Mouse (Mus musculus): ENCODE results near the gene Olfr1208. TPM values are rescaled to one million over a fixed set of nuclear protein-coding genes. Genes with fewer than 3 reads are reported as not detected.

The Olfr1208 gene
- not detected in 2 replicates for polyA plus RNA-seq (2015; fragmentation: Nextera tagmentation; extraction: Ambion mirVana)

DNA sequence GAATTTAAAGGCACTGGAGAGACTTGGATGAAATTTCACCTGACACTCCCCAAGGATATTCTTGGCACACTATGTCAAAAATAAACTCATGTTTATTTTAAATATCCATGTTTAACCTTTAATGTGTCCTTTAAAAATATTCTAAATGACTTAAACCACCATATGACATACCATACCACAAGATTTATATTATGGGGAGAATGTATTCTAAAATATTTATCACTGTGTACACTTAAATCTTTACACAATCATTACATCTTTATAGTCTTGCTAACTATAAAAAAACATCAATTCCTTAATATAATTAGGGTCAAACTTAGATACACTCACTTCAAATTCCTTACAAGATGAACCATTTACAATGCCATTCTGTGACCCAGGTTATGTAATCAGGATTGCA, at the start of gene Olfr1208:
TSS of gene Olfr1208 (minus strand) at position 101 of the 400 bp plus-strand sequence.
- Histone ChIP-seq H3K36me3 (ENCODE audit: control insufficient read depth, insufficient read depth, low read length) (no peaks in the 10 kb centered on the region), H3K4me2 (ENCODE audit: low read length) (no peak within 1 kb of the TSS), H3K27ac (ENCODE audit: low read length) (no peak within 1 kb of the TSS), H3K4me1 (ENCODE audit: control insufficient read depth, insufficient read depth, low read length) (no peaks in the 10 kb centered on the region), H3K27me3 (ENCODE audit: control insufficient read depth, insufficient read depth, low read depth, low read length) (no peaks in the 10 kb centered on the region), H3K9ac (ENCODE audit: low read depth, low read length) (no peak within 1 kb of the TSS), H3K9me3 (replicated peaks; ENCODE audit: control insufficient read depth, low read length, poor library complexity, severe bottlenecking) (no peaks in the 10 kb centered on the region), H3K4me3 (ENCODE audit: low read depth, low read length) (no peak within 1 kb of the TSS)
- ATAC-seq, result no peak

DNA sequence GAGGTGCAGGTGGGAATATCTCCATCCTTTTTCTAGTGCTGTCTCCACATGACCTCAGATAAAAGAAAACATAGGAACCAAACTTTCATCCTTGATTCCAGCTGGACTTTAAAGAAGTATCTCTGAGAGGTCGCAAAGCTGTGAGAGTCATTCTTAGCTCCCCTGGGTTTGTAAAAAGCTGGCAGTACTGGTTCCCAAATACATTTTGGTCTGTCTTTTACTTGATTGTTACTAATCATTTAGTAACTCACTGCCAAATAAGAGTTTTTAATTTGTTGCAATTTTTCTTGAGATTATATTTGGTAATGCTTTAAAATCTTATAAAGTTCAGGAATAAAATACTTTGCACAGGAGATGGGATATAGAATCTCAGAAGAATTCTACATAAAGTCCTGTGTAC, 35.9 kb upstream of the Olfr1208 start, which contains the start of gene Olfr1211:
TSS of gene Olfr1211 (minus strand) at position 101 of the 400 bp plus-strand sequence.
- no peaks in the 10 kb centered on the region for H3K9me3 ChIP-seq (replicated peaks; ENCODE audit: control insufficient read depth, low read length, poor library complexity, severe bottlenecking)
- H3K4me1 ChIP-seq (ENCODE audit: control insufficient read depth, insufficient read depth, low read length), result no peaks in the 10 kb centered on the region
- no peaks in the 10 kb centered on the region for H3K27me3 ChIP-seq (ENCODE audit: control insufficient read depth, insufficient read depth, low read depth, low read length)
- ATAC-seq, result no peak
- no peak within 1 kb of the TSS for H3K9ac ChIP-seq (ENCODE audit: low read depth, low read length)
- H3K4me2 ChIP-seq (ENCODE audit: low read length), result no peak within 1 kb of the TSS
- no peak within 1 kb of the TSS for H3K4me3 ChIP-seq (ENCODE audit: low read depth, low read length)
- H3K36me3 ChIP-seq (ENCODE audit: control insufficient read depth, insufficient read depth, low read length), result no peaks in the 10 kb centered on the region
- 86% methylated on average over 1 of the region's 1 CpGs for WGBS
- H3K27ac ChIP-seq (ENCODE audit: low read length), result no peak within 1 kb of the TSS

DNA sequence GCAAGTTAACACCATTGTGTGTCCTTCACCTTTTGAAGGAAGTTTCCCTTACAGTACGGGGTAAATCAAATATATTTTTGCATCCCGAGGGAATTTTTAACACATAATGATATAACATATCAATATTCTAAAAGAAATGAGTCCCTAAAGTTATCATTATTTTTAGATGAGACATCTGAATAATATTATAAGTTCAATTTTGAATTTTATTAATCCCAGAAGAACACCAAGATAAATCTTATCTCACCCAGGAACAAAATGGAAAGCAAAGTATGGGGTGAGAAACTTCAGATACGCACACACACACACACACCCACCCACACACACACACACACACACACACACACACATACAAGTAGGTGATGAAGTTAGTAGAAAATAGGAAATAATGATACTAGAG, 12.9 kb upstream of the Olfr1208 start, which contains the start of gene Olfr1209:
TSS of gene Olfr1209 (minus strand) at position 101 of the 400 bp plus-strand sequence.
- H3K4me1 ChIP-seq (ENCODE audit: control insufficient read depth, insufficient read depth, low read length), result no peaks in the 10 kb centered on the region
- 87% methylated on average over 3 of the region's 3 CpGs for WGBS
- H3K9me3 ChIP-seq (replicated peaks; ENCODE audit: control insufficient read depth, low read length, poor library complexity, severe bottlenecking), result no peaks in the 10 kb centered on the region
- no peak within 1 kb of the TSS for H3K4me3 ChIP-seq (ENCODE audit: low read depth, low read length)
- H3K9ac ChIP-seq (ENCODE audit: low read depth, low read length), result no peak within 1 kb of the TSS
- H3K27me3 ChIP-seq (ENCODE audit: control insufficient read depth, insufficient read depth, low read depth, low read length), result no peaks in the 10 kb centered on the region
- no peaks in the 10 kb centered on the region for H3K36me3 ChIP-seq (ENCODE audit: control insufficient read depth, insufficient read depth, low read length)
- H3K27ac ChIP-seq (ENCODE audit: low read length), result no peak within 1 kb of the TSS
- H3K4me2 ChIP-seq (ENCODE audit: low read length), result no peak within 1 kb of the TSS
- ATAC-seq, result no peak

DNA sequence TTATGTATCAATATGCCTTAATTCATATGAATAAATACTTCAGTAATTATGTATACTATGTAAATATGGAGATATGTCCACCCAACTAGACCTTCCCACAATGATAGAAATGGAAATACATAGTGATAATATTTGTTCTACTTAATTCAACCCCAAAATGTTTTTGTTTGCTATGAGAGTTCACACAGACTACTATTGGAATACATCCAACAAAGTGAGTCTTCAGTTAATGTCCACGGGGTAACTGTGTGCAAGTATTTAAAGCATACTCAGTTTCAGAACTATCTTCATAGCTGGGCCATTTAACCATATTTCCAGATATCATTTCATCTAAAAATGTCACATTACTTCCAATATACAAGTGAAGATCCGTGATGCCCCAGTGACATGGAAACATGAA, 39.2 kb downstream of the Olfr1208 start, which contains the start of gene Olfr1206:
TSS of gene Olfr1206 (plus strand) at position 301 of the 400 bp plus-strand sequence.
- H3K36me3 ChIP-seq (ENCODE audit: control insufficient read depth, insufficient read depth, low read length), result no peaks in the 10 kb centered on the region
- ATAC-seq, result no peak
- no peaks in the 10 kb centered on the region for H3K4me1 ChIP-seq (ENCODE audit: control insufficient read depth, insufficient read depth, low read length)
- no peak within 1 kb of the TSS for H3K4me3 ChIP-seq (ENCODE audit: low read depth, low read length)
- no peak within 1 kb of the TSS for H3K27ac ChIP-seq (ENCODE audit: low read length)
- H3K4me2 ChIP-seq (ENCODE audit: low read length), result no peak within 1 kb of the TSS
- H3K27me3 ChIP-seq (ENCODE audit: control insufficient read depth, insufficient read depth, low read depth, low read length), result no peaks in the 10 kb centered on the region
- WGBS, result 90% methylated on average over 2 of the region's 2 CpGs
- H3K9ac ChIP-seq (ENCODE audit: low read depth, low read length), result no peak within 1 kb of the TSS
- H3K9me3 ChIP-seq (replicated peaks; ENCODE audit: control insufficient read depth, low read length, poor library complexity, severe bottlenecking), result no peaks in the 10 kb centered on the region

DNA sequence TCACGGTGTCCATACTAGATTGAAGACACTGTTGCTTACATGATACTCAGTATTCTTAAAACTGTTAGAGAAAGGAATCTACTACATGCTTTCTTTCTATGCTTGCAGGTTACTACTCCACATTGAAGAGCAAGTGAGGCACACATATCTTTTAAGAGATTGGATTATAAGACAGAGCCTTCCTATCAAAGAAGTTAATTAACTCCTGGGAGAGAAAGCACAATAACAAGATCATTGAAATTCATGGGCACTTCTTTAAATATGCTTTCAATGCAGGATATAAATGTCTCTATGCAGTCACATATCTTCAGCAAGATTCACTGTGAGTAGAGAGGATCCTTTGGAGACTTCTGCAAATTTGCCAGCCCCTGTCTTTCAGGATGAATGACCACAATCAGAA, 53.1 kb downstream of the Olfr1208 start, which contains the start of gene Olfr1204:
TSS of gene Olfr1204 (plus strand) at position 301 of the 400 bp plus-strand sequence.
- Histone ChIP-seq H3K27me3 (ENCODE audit: control insufficient read depth, insufficient read depth, low read depth, low read length) (no peaks in the 10 kb centered on the region), H3K27ac (ENCODE audit: low read length) (no peak within 1 kb of the TSS), H3K4me1 (ENCODE audit: control insufficient read depth, insufficient read depth, low read length) (no peaks in the 10 kb centered on the region), H3K4me3 (ENCODE audit: low read depth, low read length) (no peak within 1 kb of the TSS), H3K9me3 (replicated peaks; ENCODE audit: control insufficient read depth, low read length, poor library complexity, severe bottlenecking) (no peaks in the 10 kb centered on the region), H3K9ac (ENCODE audit: low read depth, low read length) (no peak within 1 kb of the TSS), H3K4me2 (ENCODE audit: low read length) (no peak within 1 kb of the TSS), H3K36me3 (ENCODE audit: control insufficient read depth, insufficient read depth, low read length) (no peaks in the 10 kb centered on the region)
- WGBS, result 91% methylated on average over 1 of the region's 1 CpGs
- ATAC-seq, result no peak

Other genes starting within 250 kb of the Olfr1208 start
- not detected in 2 replicates for gene Olfr1193, start 226.7 kb downstream of the Olfr1208 start, polyA plus RNA-seq (2015; fragmentation: Nextera tagmentation; extraction: Ambion mirVana)
- not detected in 2 replicates for gene Olfr1195, start 213.1 kb downstream of the Olfr1208 start, polyA plus RNA-seq (2015; fragmentation: Nextera tagmentation; extraction: Ambion mirVana)
- gene Olfr1196, start 197.7 kb downstream of the Olfr1208 start, polyA plus RNA-seq (2015; fragmentation: Nextera tagmentation; extraction: Ambion mirVana), result not detected in 2 replicates
- gene Olfr1197, start 169.9 kb downstream of the Olfr1208 start, polyA plus RNA-seq (2015; fragmentation: Nextera tagmentation; extraction: Ambion mirVana), result not detected in 2 replicates
- not detected in 2 replicates for gene Olfr1198, start 150.9 kb downstream of the Olfr1208 start, polyA plus RNA-seq (2015; fragmentation: Nextera tagmentation; extraction: Ambion mirVana)
- not detected in 2 replicates for gene Olfr1199, start 141.8 kb downstream of the Olfr1208 start, polyA plus RNA-seq (2015; fragmentation: Nextera tagmentation; extraction: Ambion mirVana)
- gene Olfr1200, start 131.8 kb downstream of the Olfr1208 start, polyA plus RNA-seq (2015; fragmentation: Nextera tagmentation; extraction: Ambion mirVana), result not detected in 2 replicates
- not detected in 2 replicates for gene Olfr1201, start 109.3 kb downstream of the Olfr1208 start, polyA plus RNA-seq (2015; fragmentation: Nextera tagmentation; extraction: Ambion mirVana)
- not detected in 2 replicates for gene Olfr1202, start 87.8 kb downstream of the Olfr1208 start, polyA plus RNA-seq (2015; fragmentation: Nextera tagmentation; extraction: Ambion mirVana)
- not detected in 2 replicates for gene Olfr1205, start 72.6 kb downstream of the Olfr1208 start, polyA plus RNA-seq (2015; fragmentation: Nextera tagmentation; extraction: Ambion mirVana)
- not detected in 2 replicates for gene Olfr1204, start 53.0 kb downstream of the Olfr1208 start, polyA plus RNA-seq (2015; fragmentation: Nextera tagmentation; extraction: Ambion mirVana)
- not detected in 2 replicates for gene Olfr1206, start 39.1 kb downstream of the Olfr1208 start, polyA plus RNA-seq (2015; fragmentation: Nextera tagmentation; extraction: Ambion mirVana)
- not detected in 2 replicates for gene Olfr1209, start 12.8 kb upstream of the Olfr1208 start, polyA plus RNA-seq (2015; fragmentation: Nextera tagmentation; extraction: Ambion mirVana)
- gene Olfr1211, start 35.8 kb upstream of the Olfr1208 start, polyA plus RNA-seq (2015; fragmentation: Nextera tagmentation; extraction: Ambion mirVana), result not detected in 2 replicates
- gene Olfr1212, start 51.7 kb upstream of the Olfr1208 start, polyA plus RNA-seq (2015; fragmentation: Nextera tagmentation; extraction: Ambion mirVana), result not detected in 2 replicates
- not detected in 2 replicates for gene Gm13762, start 78.0 kb upstream of the Olfr1208 start, polyA plus RNA-seq (2015; fragmentation: Nextera tagmentation; extraction: Ambion mirVana)
- gene Olfr1214, start 90.3 kb upstream of the Olfr1208 start, polyA plus RNA-seq (2015; fragmentation: Nextera tagmentation; extraction: Ambion mirVana), result not detected in 2 replicates
- not detected in 2 replicates for gene Olfr1215, start 104.7 kb upstream of the Olfr1208 start, polyA plus RNA-seq (2015; fragmentation: Nextera tagmentation; extraction: Ambion mirVana)
- gene Olfr1216, start 116.0 kb upstream of the Olfr1208 start, polyA plus RNA-seq (2015; fragmentation: Nextera tagmentation; extraction: Ambion mirVana), result not detected in 2 replicates
- not detected in 2 replicates for gene Olfr1217, start 129.8 kb upstream of the Olfr1208 start, polyA plus RNA-seq (2015; fragmentation: Nextera tagmentation; extraction: Ambion mirVana)
- not detected in 2 replicates for gene Olfr1218, start 158.9 kb upstream of the Olfr1208 start, polyA plus RNA-seq (2015; fragmentation: Nextera tagmentation; extraction: Ambion mirVana)
- gene Olfr1219, start 181.2 kb upstream of the Olfr1208 start, polyA plus RNA-seq (2015; fragmentation: Nextera tagmentation; extraction: Ambion mirVana), result not detected in 2 replicates
- gene Olfr1220, start 204.5 kb upstream of the Olfr1208 start, polyA plus RNA-seq (2015; fragmentation: Nextera tagmentation; extraction: Ambion mirVana), result not detected in 2 replicates
- not detected in 2 replicates for gene Olfr1221, start 215.0 kb upstream of the Olfr1208 start, polyA plus RNA-seq (2015; fragmentation: Nextera tagmentation; extraction: Ambion mirVana)
- not detected in 2 replicates for gene Olfr1222, start 230.7 kb upstream of the Olfr1208 start, polyA plus RNA-seq (2015; fragmentation: Nextera tagmentation; extraction: Ambion mirVana)
- not detected in 2 replicates for gene Olfr1223, start 249.2 kb upstream of the Olfr1208 start, polyA plus RNA-seq (2015; fragmentation: Nextera tagmentation; extraction: Ambion mirVana)

All from midbrain, embryonic 16.5 days (tissue).